Mouse (Mus musculus) midbrain, embryonic 16.5 days (tissue): ENCODE data around the gene Psmc1. TPM values are rescaled to one million over a fixed set of nuclear protein-coding genes. Genes with fewer than 3 reads are reported as not detected.

Experiments
- ATAC-seq: fragments of 200-750 bp; cut with Nextera tagmentation; 2 replicates; pipeline ENCODE4 v1.8.0; 2017; ENCODE audit warnings: moderate TSS enrichment
- H3K27ac ChIP-seq: fragments of 300-500 bp; sonication (generic); 2 replicates; pipeline ENCODE4 v1.5.1; 2014; ENCODE audit warnings: mild to moderate bottlenecking, low read length, mixed read lengths
- H3K27me3 ChIP-seq: fragments of 300-500 bp; sonication (generic); 2 replicates; pipeline ENCODE4 v1.6.1; 2014; ENCODE audit warnings: low read depth, low read length, mixed read lengths; ENCODE audit not compliant: control insufficient read depth, insufficient read depth
- H3K36me3 ChIP-seq: fragments of 300-500 bp; sonication (generic); 2 replicates; pipeline ENCODE4 v1.6.1; 2014; ENCODE audit warnings: mild to moderate bottlenecking, low read length, moderate library complexity, mixed read lengths; ENCODE audit not compliant: control insufficient read depth, insufficient read depth
- H3K4me1 ChIP-seq: fragments of 300-500 bp; sonication (generic); 2 replicates; pipeline ENCODE4 v1.6.1; 2014; ENCODE audit warnings: mild to moderate bottlenecking, low read length, mixed read lengths; ENCODE audit not compliant: control insufficient read depth, insufficient read depth
- H3K4me2 ChIP-seq: fragments of 300-500 bp; sonication (generic); 2 replicates; pipeline ENCODE4 v1.6.1; 2014; ENCODE audit warnings: mild to moderate bottlenecking, low read length, mixed read lengths
- H3K4me3 ChIP-seq: fragments of 300-500 bp; sonication (generic); 2 replicates; pipeline ENCODE4 v1.5.1; 2014; ENCODE audit warnings: low read depth, mild to moderate bottlenecking, low read length, moderate library complexity, mixed read lengths
- H3K9ac ChIP-seq: fragments of 300-500 bp; sonication (generic); 2 replicates; pipeline ENCODE4 v1.6.1; 2014; ENCODE audit warnings: low read depth, low read length, mixed read lengths
- H3K9me3 ChIP-seq: fragments of 300-500 bp; sonication (generic); replicated peaks from 2 replicates; pipeline ENCODE4 v1.6.1; 2014; ENCODE audit warnings: mild to moderate bottlenecking, low read length, mixed read lengths; ENCODE audit not compliant: control insufficient read depth, poor library complexity, severe bottlenecking
- WGBS: fragments of 180-500 bp; shearing (Covaris S2); extraction: QIAGEN DNeasy Blood & Tissue Kit; methylation state at CpG from one replicate; pipeline ENCODE4 v1.1.7; 2014; 5-methylcytosine and 5-hydroxymethylcytosine counted together
- polyA plus RNA-seq: library from polyadenylated mRNA; unstranded; fragments of >200 nt; fragmentation: Nextera tagmentation; extraction: Ambion mirVana; gene quantifications from 2 replicates; pipeline ENCODE4 v1.2.1, GENCODE M21; 2015

The Psmc1 gene
- polyA plus RNA-seq, 1 experiment from 2014 or later = 286 TPM

GRCm38 (mm10) chr12:100107436-100107835 lies 2.5 kb upstream of the Psmc1 start:
- 52% methylated on average over 4 of the region's 4 CpGs for WGBS

DNA sequence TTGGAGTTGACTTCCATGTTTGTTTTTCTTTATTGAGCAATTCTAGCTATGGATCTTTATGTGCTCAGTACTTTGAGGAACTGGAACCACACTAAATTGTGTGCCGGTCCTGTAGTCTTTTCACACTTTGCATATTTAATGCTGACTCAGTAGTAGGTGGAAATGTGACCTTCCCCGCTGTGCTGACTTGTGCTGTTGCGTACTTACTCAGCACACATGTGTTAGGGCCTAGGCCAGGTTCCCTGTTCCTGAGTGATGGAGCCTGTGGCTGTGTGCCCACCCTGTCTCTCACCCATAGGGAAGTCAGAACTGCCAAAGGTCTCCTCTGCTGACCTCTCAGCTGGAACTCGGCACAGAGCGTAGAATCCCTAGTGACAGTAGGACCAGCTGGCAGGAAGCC lies 6.0 kb downstream of the Psmc1 start:
- 91% methylated on average over 5 of the region's 5 CpGs for WGBS

More at GRCm38 (mm10) chr12:100107436-100107835, 2.5 kb upstream of the Psmc1 start:
- no peak overlapping the region for H3K4me3 ChIP-seq
- no peak overlapping the region for H3K27ac ChIP-seq
- no peak overlapping the region for H3K4me2 ChIP-seq
- H3K9me3 ChIP-seq = no peaks in the 10 kb centered on the region
- no peak for ATAC-seq
- no peak overlapping the region for H3K9ac ChIP-seq
- peaks cover 11% of the 10 kb centered on the region for H3K4me1 ChIP-seq
- peaks cover 3% of the 10 kb centered on the region; the same call in 1 of the 2 replicates for H3K36me3 ChIP-seq
- H3K27me3 ChIP-seq = no peaks in the 10 kb centered on the region

GRCm38 (mm10) chr12:100122921-100123381 lies 13.0 kb downstream of the Psmc1 start:
- Histone ChIP-seq H3K4me1 (no peaks in the 10 kb centered on the region), H3K27me3 (no peaks in the 10 kb centered on the region), H3K4me3 (no peak overlapping the region), H3K4me2 (no peak overlapping the region), H3K9me3 (no peaks in the 10 kb centered on the region), H3K27ac (no peak overlapping the region), H3K9ac (no peak overlapping the region), H3K36me3 (peaks cover 53% of the 10 kb centered on the region)
- no peak for ATAC-seq
- WGBS = 83% methylated on average over 7 of the region's 7 CpGs

More for the DNA sequence above, 6.0 kb downstream of the Psmc1 start:
- H3K4me3 ChIP-seq = no peak overlapping the region
- peaks cover 68% of the 10 kb centered on the region for H3K36me3 ChIP-seq
- no peaks in the 10 kb centered on the region for H3K9me3 ChIP-seq
- H3K27me3 ChIP-seq = no peaks in the 10 kb centered on the region
- ATAC-seq = no peak
- no peak overlapping the region for H3K9ac ChIP-seq
- peaks cover 5% of the 10 kb centered on the region for H3K4me1 ChIP-seq
- no peak overlapping the region for H3K4me2 ChIP-seq
- no peak overlapping the region for H3K27ac ChIP-seq

DNA sequence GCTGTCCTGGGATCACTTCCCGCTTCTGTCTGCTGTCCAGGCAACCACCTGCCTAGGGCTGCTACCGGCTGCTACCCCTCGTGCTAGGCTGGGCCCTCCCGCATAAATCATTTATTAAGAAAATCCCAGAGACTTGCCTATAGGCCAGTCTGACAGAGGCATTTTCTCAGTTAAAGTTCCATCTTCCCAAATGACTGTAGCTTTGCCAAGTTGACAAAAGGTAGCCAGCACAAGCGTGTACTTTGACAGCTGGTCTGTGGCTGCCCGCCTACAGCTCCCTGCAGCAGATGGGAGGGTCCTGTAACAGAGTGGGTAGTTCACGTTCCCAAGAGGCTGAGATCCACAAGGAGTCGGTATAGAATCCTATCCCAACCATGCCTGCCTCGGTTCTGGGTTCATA lies 13.5 kb downstream of the Psmc1 start:
- WGBS = 83% methylated on average over 9 of the region's 9 CpGs
- Histone ChIP-seq H3K4me1 (no peaks in the 10 kb centered on the region), H3K27ac (no peak overlapping the region), H3K27me3 (no peaks in the 10 kb centered on the region), H3K36me3 (peaks cover 48% of the 10 kb centered on the region), H3K9ac (no peak overlapping the region), H3K4me3 (no peak overlapping the region), H3K4me2 (no peak overlapping the region), H3K9me3 (no peaks in the 10 kb centered on the region)
- no peak for ATAC-seq

GRCm38 (mm10) chr12:100124913-100125798 lies 15.2 kb downstream of the Psmc1 start:
- ATAC-seq = no peak
- H3K4me2 ChIP-seq = no peak overlapping the region
- no peak overlapping the region for H3K9ac ChIP-seq
- H3K36me3 ChIP-seq = peaks cover 33% of the 10 kb centered on the region
- no peaks in the 10 kb centered on the region for H3K9me3 ChIP-seq
- H3K27me3 ChIP-seq = no peaks in the 10 kb centered on the region
- no peak overlapping the region for H3K4me3 ChIP-seq
- no peaks in the 10 kb centered on the region for H3K4me1 ChIP-seq
- 79% methylated on average over 16 of the region's 16 CpGs for WGBS
- no peak overlapping the region for H3K27ac ChIP-seq

- Histone ChIP-seq H3K4me3 (no peak overlapping the region), H3K36me3 (peaks cover 25% of the 10 kb centered on the region), H3K4me2 (no peak overlapping the region), H3K9ac (no peak overlapping the region), H3K27ac (no peak overlapping the region), H3K9me3 (no peaks in the 10 kb centered on the region), H3K4me1 (no peaks in the 10 kb centered on the region), H3K27me3 (no peaks in the 10 kb centered on the region)
- no peak for ATAC-seq
- 89% methylated on average over 17 of the region's 17 CpGs for WGBS
Observed at GRCm38 (mm10) chr12:100126968-100127865, 17.3 kb downstream of the Psmc1 start.

- Histone ChIP-seq H3K4me2 (no peak overlapping the region), H3K27me3 (no peaks in the 10 kb centered on the region), H3K27ac (no peak overlapping the region), H3K4me1 (no peaks in the 10 kb centered on the region), H3K9me3 (no peaks in the 10 kb centered on the region), H3K36me3 (peaks cover 25% of the 10 kb centered on the region), H3K9ac (no peak overlapping the region), H3K4me3 (no peak overlapping the region)
- ATAC-seq = no peak
- 80% methylated on average over 8 of the region's 8 CpGs for WGBS
Observed at GRCm38 (mm10) chr12:100127866-100128480, 18.0 kb downstream of the Psmc1 start.

DNA sequence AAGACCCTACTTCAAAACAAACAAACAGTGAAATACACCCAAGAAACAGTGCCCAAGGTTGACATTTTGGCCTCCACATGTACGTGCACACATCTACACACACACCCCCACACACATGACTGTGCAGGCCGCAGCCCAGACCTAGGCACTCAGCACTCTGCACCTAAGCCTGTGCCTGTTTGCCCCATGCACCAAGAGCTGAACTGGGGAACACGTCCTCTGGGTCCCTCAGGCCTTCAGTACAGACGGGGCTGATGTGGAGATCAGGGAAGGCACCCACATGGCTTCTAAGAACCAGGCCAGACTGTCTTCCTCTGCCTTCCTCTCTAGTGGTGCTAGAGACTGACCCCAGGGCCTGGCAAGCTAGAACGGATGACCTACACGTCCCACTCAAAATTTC lies 18.6 kb downstream of the Psmc1 start:
- 92% methylated on average over 6 of the region's 6 CpGs for WGBS
- Histone ChIP-seq H3K4me2 (no peak overlapping the region), H3K36me3 (peaks cover 20% of the 10 kb centered on the region), H3K9ac (no peak overlapping the region), H3K27me3 (no peaks in the 10 kb centered on the region), H3K4me3 (no peak overlapping the region), H3K9me3 (no peaks in the 10 kb centered on the region), H3K4me1 (no peaks in the 10 kb centered on the region), H3K27ac (no peak overlapping the region)
- no peak for ATAC-seq
